14 mouse cellular contexts compared by ENCODE assay signal in the genomic region with DNA sequence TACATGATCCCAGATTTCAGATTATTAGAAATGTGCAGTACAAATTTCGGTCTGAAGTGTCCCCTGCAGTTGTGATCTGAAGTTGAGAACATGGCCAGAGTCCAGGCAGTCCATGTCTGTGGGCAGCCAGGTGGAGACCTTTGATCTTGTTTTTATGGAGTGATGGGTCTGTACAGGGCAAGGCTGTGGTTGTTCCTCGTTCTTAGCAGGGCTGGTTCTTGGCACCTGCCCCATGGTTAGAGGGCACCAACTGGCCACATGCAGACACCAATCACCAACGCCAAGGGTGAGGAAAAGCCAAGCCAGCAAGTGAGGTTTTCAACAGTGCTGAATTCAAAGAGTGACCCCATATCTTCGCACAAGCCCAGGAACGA.
DNase-seq lines count a peak whose midpoint lies in the region; ATAC-seq and TF ChIP-seq lines count a peak whose summit lies in the region.
"Had no signal": no experiment of that assay in that cellular context is flagged by ENCODE, and none has a peak within 500 bp of the region (broad histone marks: within the 10 kb centered on the region; RNA-seq: fewer than 3 reads in every experiment).

No protein-coding gene starts in this region.

- no peak overlapping the region for H3K9ac ChIP-seq in liver, embryonic 16.5 days (ENCODE audit: low read depth, low read length)
- H3K9ac ChIP-seq: lung, embryonic 14.5 days; neural tube, embryonic 12.5 days had no signal

- intact Hi-C loops in left cerebral cortex, postnatal 4 days (cut with DNase I), result no loop called here

- no peak overlapping the region for H3K4me2 ChIP-seq in liver, embryonic 16.5 days (ENCODE audit: low read depth, low read length)
- H3K4me2 ChIP-seq: heart, embryonic 11.5 days; lung, embryonic 14.5 days; neural tube, embryonic 12.5 days had no signal

- peaks cover 10% of the 10 kb centered on the region for H3K4me1 ChIP-seq in kidney, adult 2 months (ENCODE audit: control insufficient read depth, insufficient read depth, low read length)
- H3K4me1 ChIP-seq in liver, embryonic 16.5 days (ENCODE audit: control insufficient read depth, low read depth, low read length), result no peaks in the 10 kb centered on the region
- H3K4me1 ChIP-seq in lung, adult 2 months (ENCODE audit: control insufficient read depth, insufficient read depth, low read length), result no peaks in the 10 kb centered on the region; the same call in 1 of the 2 replicates
- peaks cover 29% of the 10 kb centered on the region for H3K4me1 ChIP-seq in forebrain, embryonic 10.5 days
- H3K4me1 ChIP-seq: neural tube, embryonic 12.5 days had no signal

- H3K4me3 ChIP-seq in kidney, adult 2 months (ENCODE audit: insufficient read depth, low read depth, low read length), result no peak overlapping the region
- no peak overlapping the region for H3K4me3 ChIP-seq in liver, embryonic 16.5 days (ENCODE audit: low read depth, low read length)
- no peak overlapping the region for H3K4me3 ChIP-seq in lung, adult 2 months (replicated peaks; ENCODE audit: extremely low read depth, low read depth, low read length)
- no peak overlapping the region for H3K4me3 ChIP-seq in forebrain, embryonic 10.5 days
- H3K4me3 ChIP-seq: embryonic facial prominence, embryonic 10.5 days; neural tube, embryonic 12.5 days had no signal

- TF ChIP-seq CTCF in kidney, adult 2 months (conservative IDR thresholded peaks at IDR 0.05; ENCODE audit: insufficient read depth, insufficient read length, low read depth, low read length), result no peak
- TF ChIP-seq CTCF in lung, adult 2 months (IDR thresholded peaks at IDR 0.05; ENCODE audit: insufficient read depth, low read length), result no peak

- no peak for TF ChIP-seq POLR2A in kidney, adult 2 months (IDR thresholded peaks at IDR 0.05; ENCODE audit: low read depth, low read length)
- no peak for TF ChIP-seq POLR2A in lung, adult 2 months (IDR thresholded peaks at IDR 0.05; ENCODE audit: borderline replicate concordance, extremely low read depth, low read depth, low read length)

- H3K27ac ChIP-seq in kidney, adult 2 months (ENCODE audit: insufficient read depth, low read depth, low read length), result peak overlapping the region; percentile 75
- H3K27ac ChIP-seq in liver, embryonic 16.5 days (ENCODE audit: low read length), result peak overlapping the region; percentile 63
- H3K27ac ChIP-seq in forebrain, embryonic 10.5 days, result no peak overlapping the region
- H3K27ac ChIP-seq: embryonic facial prominence, embryonic 10.5 days; neural tube, embryonic 12.5 days had no signal

- DNase-seq in adrenal gland, postnatal 10 days, result peak; percentile 28
- no peak for DNase-seq in adrenal gland, adult (ENCODE audit: inconsistent age in 2 of 2, low spot score in 1 of 2)
- peak; percentile 22 for DNase-seq in left cerebral cortex, postnatal 4 days
- DNase-seq in left cerebral cortex, adult 11 months (ENCODE audit: low spot score), result no peak
- peak; percentile 96 for DNase-seq in kidney, adult 2 months
- no peak for DNase-seq in lung, adult 2 months
- DNase-seq in forebrain, embryonic 10.5 days (ENCODE audit: extremely low spot score, low spot score), result no peak
- DNase-seq: lung, embryonic 14.5 days had no signal

- H3K9me3 ChIP-seq in liver, embryonic 16.5 days (replicated peaks; ENCODE audit: control insufficient read depth, low read length), result no peaks in the 10 kb centered on the region
- H3K9me3 ChIP-seq in forebrain, embryonic 10.5 days, result no peaks in the 10 kb centered on the region
- H3K9me3 ChIP-seq: embryonic facial prominence, embryonic 10.5 days; neural tube, embryonic 12.5 days had no signal

- 45% methylated on average over 5 of the region's 5 CpGs for WGBS in kidney, adult 2 months
- 51% methylated on average over 5 of the region's 5 CpGs for WGBS in liver, embryonic 16.5 days (ENCODE audit: insufficient replicate concordance)
- 69% methylated on average over 5 of the region's 5 CpGs for WGBS in lung, adult 2 months
- WGBS in forebrain, embryonic 10.5 days, result 84% methylated on average over 5 of the region's 5 CpGs

- peak; percentile 85 for ATAC-seq in liver, embryonic 16.5 days (ENCODE audit: low read depth)
- ATAC-seq: inflammation-experienced regulatory T-cells, adult 6 months had no signal

- no peaks in the 10 kb centered on the region for H3K36me3 ChIP-seq in kidney, adult 2 months (ENCODE audit: control insufficient read depth, insufficient read depth, low read length)
- H3K36me3 ChIP-seq in liver, embryonic 16.5 days (ENCODE audit: control insufficient read depth, insufficient read depth), result no peaks in the 10 kb centered on the region
- H3K36me3 ChIP-seq in forebrain, embryonic 10.5 days (replicated peaks), result no peaks in the 10 kb centered on the region
- H3K36me3 ChIP-seq: embryonic facial prominence, embryonic 10.5 days; neural tube, embryonic 12.5 days had no signal

- H3K27me3 ChIP-seq in kidney, adult 2 months (replicated peaks; ENCODE audit: control insufficient read depth, insufficient read depth, low read length), result no peaks in the 10 kb centered on the region
- H3K27me3 ChIP-seq in liver, embryonic 16.5 days (ENCODE audit: control insufficient read depth, insufficient read depth, low read depth, low read length), result no peaks in the 10 kb centered on the region
- H3K27me3 ChIP-seq in forebrain, embryonic 10.5 days (ENCODE audit: poor library complexity, severe bottlenecking), result no peaks in the 10 kb centered on the region
- H3K27me3 ChIP-seq: CH12.LX; neural tube, embryonic 12.5 days had no signal

Comparison
In these comparisons a context has a peak if more than half of its experiments do, and no peak if none do; other contexts are left out.
1. DNase-seq: peak in adrenal gland, postnatal 10 days (single experiment), left cerebral cortex, postnatal 4 days (single experiment) and kidney, adult 2 months (single experiment); none in adrenal gland, adult (0 of 2), left cerebral cortex, adult 11 months (single experiment), lung, adult 2 months (single experiment) and forebrain, embryonic 10.5 days (single experiment).